Mouse (Mus musculus) C2C12 (cell line): ENCODE measurements around the gene Sart3.

ENCODE experiments used
- CEBPB ChIP-seq: IDR thresholded peaks from one replicate; pipeline ENCODE4 v1.6.1; 2011; ENCODE audit warnings: low read depth, mild to moderate bottlenecking, control low read depth, moderate library complexity
- CTCF ChIP-seq: IDR thresholded peaks from one replicate; pipeline ENCODE4 v1.5.1; 2011; ENCODE audit not compliant: control insufficient read depth, insufficient read depth, insufficient read length
- FOSL1 ChIP-seq: IDR thresholded peaks from one replicate; pipeline ENCODE4 v1.8.0; 2011; ENCODE audit warnings: mild to moderate bottlenecking, low read length; ENCODE audit not compliant: poor library complexity, insufficient read depth, severe bottlenecking
- MAX ChIP-seq: IDR thresholded peaks from one replicate; pipeline ENCODE4 v1.6.1; 2011; ENCODE audit warnings: mild to moderate bottlenecking, control low read depth
- MYOD1 ChIP-seq: IDR thresholded peaks from one replicate; pipeline ENCODE4 v1.6.1; 2011; ENCODE audit warnings: low read depth; ENCODE audit not compliant: control insufficient read depth, insufficient read length
- MYOG ChIP-seq: IDR thresholded peaks from one replicate; pipeline ENCODE4 v1.6.1; 2011; ENCODE audit not compliant: control insufficient read depth, insufficient read length; ENCODE audit errors: extremely low read depth
- USF1 ChIP-seq: IDR thresholded peaks from one replicate; pipeline ENCODE4 v1.6.1; 2011; ENCODE audit warnings: low read depth, mild to moderate bottlenecking, control low read depth, moderate library complexity

DNA sequence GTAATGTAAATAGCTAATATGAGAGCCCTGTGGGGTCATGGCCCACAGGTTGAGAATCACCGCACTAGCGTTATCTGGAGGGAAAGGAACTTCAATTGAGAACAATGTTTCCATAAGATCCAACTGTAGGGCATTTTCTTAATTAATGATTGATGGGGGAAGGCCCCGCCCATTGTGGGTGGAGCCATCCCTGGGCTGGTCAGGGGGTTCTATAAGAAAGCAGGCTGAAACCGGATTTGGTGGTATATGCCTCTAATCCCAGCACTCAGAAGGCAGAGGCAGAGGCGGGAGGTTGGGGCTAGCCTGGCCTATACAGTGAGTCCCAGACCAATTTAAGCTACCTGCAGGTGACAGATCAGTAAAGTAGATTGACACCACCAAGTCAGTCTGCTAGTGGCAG is 37.9 kb downstream of the Sart3 start:
- TF ChIP-seq CTCF (no peak), MYOD1 (no peak), FOSL1 (no peak), MYOG (no peak), MAX (no peak), USF1 (no peak), CEBPB (no peak)
